Mouse (Mus musculus): ENCODE data around the gene Sult5a1. TPM values are rescaled to one million over a fixed set of nuclear protein-coding genes. Genes with fewer than 3 reads are reported as not detected.
"Not testable (repeated sequence)": the region's sequence is repeated elsewhere in the genome, so short reads cannot be mapped to it uniquely, and the experiment has no call there.

Sult5a1 gene
- polyA plus RNA-seq, 1 experiment from 2014 or later = 13.9 TPM

DNA sequence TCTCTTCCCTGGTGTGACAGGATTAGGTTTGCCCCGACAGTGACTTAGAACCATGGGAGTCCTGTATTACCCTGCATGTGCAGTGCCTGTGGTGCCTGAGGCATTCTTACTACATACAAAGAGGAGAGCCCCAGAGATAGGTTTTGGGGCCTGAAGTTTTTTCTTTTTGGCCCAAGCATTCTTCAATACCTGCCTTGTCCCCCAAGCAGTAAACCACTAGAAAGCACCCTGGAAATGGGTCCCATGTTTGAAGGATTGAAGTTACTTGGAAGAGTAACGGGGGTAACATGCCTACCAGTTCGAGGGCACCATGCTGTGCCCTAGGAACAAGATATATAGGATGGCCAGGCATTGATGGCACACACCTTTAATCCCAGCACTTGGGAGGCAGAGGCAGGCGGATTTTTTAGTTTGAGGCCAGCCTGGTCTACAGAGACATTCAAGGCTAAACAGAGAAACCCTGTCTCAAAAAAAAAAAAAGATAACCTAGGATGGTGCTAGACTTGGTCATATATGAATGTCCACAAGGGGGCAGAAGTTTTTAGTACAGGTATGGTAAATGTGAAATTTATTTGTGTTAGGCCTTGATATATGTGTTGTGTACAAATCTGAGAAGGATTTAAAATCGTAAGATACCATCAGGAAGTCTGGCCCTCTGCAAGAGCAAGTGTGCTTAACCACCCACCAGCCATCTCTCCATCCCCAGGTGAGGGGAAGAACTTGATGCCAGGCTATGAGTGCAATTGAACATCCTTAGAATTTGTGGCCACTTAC, 52.4 kb downstream of the Sult5a1 start:
- Histone ChIP-seq H3K9ac (ENCODE audit: low read depth, low read length) (no peak overlapping the region), H3K4me1 (replicated peaks; ENCODE audit: insufficient read depth, low read length) (0 out of 2 replicates have a peak, but pooled peaks cover 4% of the 10 kb centered on the region), H3K36me3 (ENCODE audit: insufficient read depth, low read length) (peaks cover 17% of the 10 kb centered on the region), H3K27me3 (ENCODE audit: insufficient read depth, low read length) (no peaks in the 10 kb centered on the region), H3K4me2 (ENCODE audit: low read length) (no peak overlapping the region), H3K27ac (no peak overlapping the region), H3K9me3 (replicated peaks; ENCODE audit: low read length) (no peaks in the 10 kb centered on the region), H3K4me3 (replicated peaks; ENCODE audit: low read depth, low read length) (no peak overlapping the region)
- TF ChIP-seq CTCF (IDR thresholded peaks at IDR 0.05; ENCODE audit: low read depth) = peak; percentile 77
- ATAC-seq (replicated peaks; ENCODE audit: low FRiP score, low read depth) = no peak
- DNase-seq (ENCODE audit: low spot score) = peak; percentile 82
- 67% methylated on average over 5 of the region's 5 CpGs for WGBS

DNA sequence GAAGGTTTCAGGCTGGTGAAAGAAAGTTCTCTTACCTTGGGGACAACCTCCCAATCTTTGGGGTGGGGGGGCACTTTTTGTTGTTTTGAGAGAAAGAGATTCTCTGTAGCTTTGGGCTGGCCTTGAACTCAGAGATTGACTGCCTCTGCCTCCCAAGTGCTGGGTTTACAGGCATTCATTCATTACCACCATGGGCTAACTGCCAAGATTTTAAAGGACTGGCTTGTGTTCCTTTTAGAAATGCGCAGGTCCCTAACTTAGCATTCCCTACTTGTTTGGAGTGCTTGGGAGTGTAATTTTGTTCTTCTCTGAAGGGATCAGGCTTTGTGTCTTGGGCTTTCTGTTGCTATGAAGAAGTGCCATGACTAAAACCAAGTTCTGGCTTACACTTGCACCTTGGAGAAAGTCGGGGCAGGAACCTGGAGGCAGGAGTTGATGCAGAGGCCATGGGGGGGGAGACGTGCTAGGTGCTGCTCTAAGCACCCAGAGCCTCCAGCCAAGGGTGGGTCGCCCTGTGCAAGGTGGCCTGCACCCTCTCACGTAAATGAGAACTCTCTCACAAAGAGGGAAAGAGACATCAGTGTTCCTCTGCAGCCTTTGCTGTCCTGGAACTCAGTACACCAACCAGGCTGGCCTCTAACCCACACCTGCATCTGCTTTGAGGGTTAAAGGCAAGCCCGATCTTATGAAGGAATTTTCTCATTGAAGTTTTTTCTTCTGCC, 53.9 kb downstream of the Sult5a1 start:
- Histone ChIP-seq H3K4me3 (replicated peaks; ENCODE audit: low read depth, low read length) (peak overlapping the region; percentile 85), H3K27me3 (ENCODE audit: insufficient read depth, low read length) (no peaks in the 10 kb centered on the region), H3K36me3 (ENCODE audit: insufficient read depth, low read length) (peaks cover 17% of the 10 kb centered on the region), H3K4me2 (ENCODE audit: low read length) (peak overlapping the region; percentile 71), H3K4me1 (replicated peaks; ENCODE audit: insufficient read depth, low read length) (0 out of 2 replicates have a peak, but pooled peaks cover 4% of the 10 kb centered on the region), H3K27ac (peak overlapping the region; percentile 8; the same call in 1 of the 2 replicates), H3K9ac (ENCODE audit: low read depth, low read length) (peak overlapping the region; percentile 97; the same call in 1 of the 2 replicates), H3K9me3 (replicated peaks; ENCODE audit: low read length) (no peaks in the 10 kb centered on the region)
- no peak for ATAC-seq (replicated peaks; ENCODE audit: low FRiP score, low read depth)
- no peak for DNase-seq (ENCODE audit: low spot score)
- WGBS = 82% methylated on average over 6 of the region's 6 CpGs
- no peak for TF ChIP-seq CTCF (IDR thresholded peaks at IDR 0.05; ENCODE audit: low read depth)

DNA sequence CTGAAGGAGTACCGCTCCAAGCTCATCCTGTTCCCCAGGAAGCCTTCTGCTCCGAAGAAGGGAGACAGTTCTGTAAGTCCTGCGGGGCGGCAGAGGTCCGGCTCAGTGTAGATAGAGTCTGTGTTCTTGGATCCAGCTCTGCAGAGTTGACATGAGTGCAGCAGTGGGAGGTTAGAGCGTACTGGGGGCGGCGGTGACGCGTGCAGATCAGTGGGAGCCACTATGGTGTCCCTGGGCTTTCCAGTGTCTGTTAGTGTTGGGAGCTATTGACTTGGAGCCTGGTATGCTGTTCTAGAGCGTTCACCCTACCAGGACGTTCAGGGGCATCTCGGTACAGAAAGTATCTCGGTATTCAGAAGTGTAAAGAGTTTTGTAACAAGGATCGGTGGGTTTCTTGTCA, 54.8 kb downstream of the Sult5a1 start:
- 11% methylated on average over 14 of the region's 15 CpGs for WGBS

DNA sequence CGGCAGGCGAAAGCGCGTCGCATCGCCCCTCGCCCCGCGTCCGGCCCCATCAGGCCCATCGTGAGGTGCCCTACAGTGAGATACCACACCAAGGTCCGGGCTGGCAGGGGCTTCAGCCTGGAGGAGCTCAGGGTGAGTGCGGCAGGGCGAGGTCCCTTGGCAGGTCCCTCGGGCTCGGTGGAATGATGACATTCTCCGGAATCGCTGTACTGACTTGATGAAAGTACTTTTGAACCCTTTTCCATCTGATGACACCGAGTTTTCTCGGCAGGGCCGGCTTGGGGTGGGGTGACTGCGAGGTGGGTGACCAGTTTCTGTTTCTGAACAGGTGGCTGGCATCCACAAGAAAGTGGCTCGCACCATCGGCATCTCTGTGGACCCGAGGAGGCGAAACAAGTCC, 55.3 kb downstream of the Sult5a1 start:
- peak overlapping the region; percentile 91 for H3K27ac ChIP-seq

More for the DNA sequence above, 54.8 kb downstream of the Sult5a1 start:
- peak overlapping the region; percentile 8; the same call in 1 of the 2 replicates for H3K27ac ChIP-seq
- peak overlapping the region; percentile 71 for H3K4me2 ChIP-seq (ENCODE audit: low read length)
- ATAC-seq (replicated peaks; ENCODE audit: low FRiP score, low read depth) = no peak
- H3K27me3 ChIP-seq (ENCODE audit: insufficient read depth, low read length) = no peaks in the 10 kb centered on the region
- peak overlapping the region; percentile 85 for H3K4me3 ChIP-seq (replicated peaks; ENCODE audit: low read depth, low read length)
- 0 out of 2 replicates have a peak, but pooled peaks cover 4% of the 10 kb centered on the region for H3K4me1 ChIP-seq (replicated peaks; ENCODE audit: insufficient read depth, low read length)
- no peaks in the 10 kb centered on the region for H3K9me3 ChIP-seq (replicated peaks; ENCODE audit: low read length)
- DNase-seq (ENCODE audit: low spot score) = no peak
- no peak for TF ChIP-seq CTCF (IDR thresholded peaks at IDR 0.05; ENCODE audit: low read depth)
- peaks cover 17% of the 10 kb centered on the region for H3K36me3 ChIP-seq (ENCODE audit: insufficient read depth, low read length)
- H3K9ac ChIP-seq (ENCODE audit: low read depth, low read length) = peak overlapping the region; percentile 97

DNA sequence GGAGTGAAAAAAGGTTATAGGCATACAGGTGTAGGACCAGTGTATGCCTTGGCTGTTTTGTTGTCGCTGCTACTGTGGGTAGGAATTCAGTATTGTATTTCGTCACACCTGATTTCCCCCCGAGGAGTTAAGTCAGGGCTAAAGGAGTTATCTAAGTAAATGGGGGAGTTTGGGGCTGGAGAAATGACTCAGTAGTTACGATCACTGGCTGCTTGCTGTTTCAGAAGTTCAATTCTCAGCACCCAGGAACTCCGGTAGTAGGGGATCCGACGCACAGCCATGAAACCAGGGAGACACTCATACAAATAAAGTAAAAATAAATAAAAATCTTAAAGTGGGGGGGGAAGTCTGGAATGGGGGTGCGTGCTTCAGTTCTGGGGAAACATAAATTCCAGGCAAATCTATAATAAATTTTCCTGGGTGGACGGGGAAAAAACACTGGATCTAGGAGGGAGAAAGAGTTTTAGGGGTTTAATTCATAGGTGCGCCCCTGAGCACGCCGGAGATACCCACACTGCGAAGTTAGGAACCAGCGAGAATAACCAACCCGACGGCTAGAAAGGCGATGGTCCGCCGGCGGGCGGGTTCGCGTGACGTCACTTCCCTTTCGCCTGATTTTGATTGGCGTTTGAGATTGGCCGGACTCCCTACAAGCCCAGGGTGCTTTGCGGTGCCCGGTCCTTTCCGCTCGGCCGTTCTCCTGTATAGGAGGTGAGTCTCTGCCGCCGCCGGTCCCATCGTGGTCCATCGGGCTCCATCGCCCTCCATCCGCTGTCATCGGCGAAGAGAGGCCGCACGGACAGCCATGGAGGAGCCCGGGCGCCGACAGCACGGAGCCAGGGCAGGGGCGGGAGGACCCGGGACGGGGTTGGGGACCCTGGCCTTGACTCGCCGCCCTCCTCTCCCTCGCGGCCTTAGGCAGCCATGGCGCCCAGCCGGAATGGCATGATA, 56.1 kb downstream of the Sult5a1 start, which contains the start of gene Rpl13:
Rpl13 (plus strand) TSS at position 616 of the 951 bp plus-strand sequence.
- Histone ChIP-seq H3K27me3 (ENCODE audit: insufficient read depth, low read length) (no peaks in the 10 kb centered on the region), H3K27ac (peak within 1 kb of the TSS; percentile 91), H3K4me1 (replicated peaks; ENCODE audit: insufficient read depth, low read length) (0 out of 2 replicates have a peak, but pooled peaks cover 4% of the 10 kb centered on the region), H3K36me3 (ENCODE audit: insufficient read depth, low read length) (peaks cover 17% of the 10 kb centered on the region), H3K9me3 (replicated peaks; ENCODE audit: low read length) (no peaks in the 10 kb centered on the region), H3K9ac (ENCODE audit: low read depth, low read length) (peak within 1 kb of the TSS; percentile 97), H3K4me2 (ENCODE audit: low read length) (peak within 1 kb of the TSS; percentile 80), H3K4me3 (replicated peaks; ENCODE audit: low read depth, low read length) (peak within 1 kb of the TSS; percentile 85)
- no peak for TF ChIP-seq CTCF (IDR thresholded peaks at IDR 0.05; ENCODE audit: low read depth)
- peak; percentile 99 for DNase-seq (ENCODE audit: low spot score)
- 1% methylated on average over 55 of the region's 56 CpGs for WGBS
- ATAC-seq (replicated peaks; ENCODE audit: low FRiP score, low read depth) = peak; percentile 92

More for the DNA sequence above, 55.3 kb downstream of the Sult5a1 start:
- Histone ChIP-seq H3K36me3 (ENCODE audit: insufficient read depth, low read length) (peaks cover 17% of the 10 kb centered on the region), H3K9ac (ENCODE audit: low read depth, low read length) (peak overlapping the region; percentile 97), H3K4me2 (ENCODE audit: low read length) (peak overlapping the region; percentile 71), H3K4me3 (replicated peaks; ENCODE audit: low read depth, low read length) (peak overlapping the region; percentile 85)
- not testable (repeated sequence) for H3K27me3 ChIP-seq (ENCODE audit: insufficient read depth, low read length); H3K9me3 ChIP-seq (replicated peaks; ENCODE audit: low read length); H3K4me1 ChIP-seq (replicated peaks; ENCODE audit: insufficient read depth, low read length); DNase-seq (ENCODE audit: low spot score); ATAC-seq (replicated peaks; ENCODE audit: low FRiP score, low read depth)
- under 1% methylated on average over 26 of the region's 26 CpGs for WGBS
